Mouse (Mus musculus): ENCODE results near the gene Gjd3. TPM values are rescaled to one million over a fixed set of nuclear protein-coding genes. Genes with fewer than 3 reads are reported as not detected.

Gjd3 gene
- polyA plus RNA-seq, 1 experiment, result 0.34 TPM

GRCm38 (mm10) chr11:98951026-98951906 is 31.6 kb downstream of the Gjd3 start:
- Histone ChIP-seq H3K4me3 (ENCODE audit: insufficient read depth, low read depth, low read length) (no peak overlapping the region), H3K36me3 (ENCODE audit: control insufficient read depth, insufficient read depth, low read length) (no peaks in the 10 kb centered on the region), H3K27ac (ENCODE audit: insufficient read depth, low read depth, low read length) (peak overlapping the region; percentile 74), H3K4me1 (ENCODE audit: control insufficient read depth, insufficient read depth, low read length) (peaks cover 52% of the 10 kb centered on the region), H3K27me3 (replicated peaks; ENCODE audit: control insufficient read depth, insufficient read depth, low read length) (no peaks in the 10 kb centered on the region)
- peak; percentile 98 for DNase-seq
- 13% methylated on average over 16 of the region's 16 CpGs for WGBS
- TF ChIP-seq POLR2A (IDR thresholded peaks at IDR 0.05; ENCODE audit: low read depth, low read length) (peak; percentile 10), CTCF (conservative IDR thresholded peaks at IDR 0.05; ENCODE audit: insufficient read depth, insufficient read length, low read depth, low read length) (no peak)

GRCm38 (mm10) chr11:98950484-98950883 is 32.3 kb downstream of the Gjd3 start:
- Histone ChIP-seq H3K4me1 (ENCODE audit: control insufficient read depth, insufficient read depth, low read length) (peaks cover 59% of the 10 kb centered on the region), H3K27ac (ENCODE audit: insufficient read depth, low read depth, low read length) (no peak overlapping the region), H3K4me3 (ENCODE audit: insufficient read depth, low read depth, low read length) (no peak overlapping the region), H3K36me3 (ENCODE audit: control insufficient read depth, insufficient read depth, low read length) (no peaks in the 10 kb centered on the region), H3K27me3 (replicated peaks; ENCODE audit: control insufficient read depth, insufficient read depth, low read length) (no peaks in the 10 kb centered on the region)
- TF ChIP-seq CTCF (conservative IDR thresholded peaks at IDR 0.05; ENCODE audit: insufficient read depth, insufficient read length, low read depth, low read length), result no peak
- 67% methylated on average over 9 of the region's 9 CpGs for WGBS
- DNase-seq, result no peak

- Histone ChIP-seq H3K4me1 (ENCODE audit: control insufficient read depth, insufficient read depth, low read length) (peaks cover 59% of the 10 kb centered on the region), H3K4me3 (ENCODE audit: insufficient read depth, low read depth, low read length) (no peak overlapping the region), H3K27me3 (replicated peaks; ENCODE audit: control insufficient read depth, insufficient read depth, low read length) (no peaks in the 10 kb centered on the region), H3K27ac (ENCODE audit: insufficient read depth, low read depth, low read length) (0 out of 2 replicates have a peak overlapping the region, but pooled peaks have one; percentile 21), H3K36me3 (ENCODE audit: control insufficient read depth, insufficient read depth, low read length) (no peaks in the 10 kb centered on the region)
- WGBS, result 31% methylated on average over 7 of the region's 7 CpGs
- TF ChIP-seq POLR2A (IDR thresholded peaks at IDR 0.05; ENCODE audit: low read depth, low read length), result no peak
- TF ChIP-seq CTCF (conservative IDR thresholded peaks at IDR 0.05; ENCODE audit: insufficient read depth, insufficient read length, low read depth, low read length), result no peak
- peak; percentile 87 for DNase-seq
Observed at GRCm38 (mm10) chr11:98949958-98950460, 32.8 kb downstream of the Gjd3 start.

GRCm38 (mm10) chr11:98949242-98949957 is 33.4 kb downstream of the Gjd3 start:
- Histone ChIP-seq H3K27ac (ENCODE audit: insufficient read depth, low read depth, low read length) (0 out of 2 replicates have a peak overlapping the region, but pooled peaks have one; percentile 21), H3K27me3 (replicated peaks; ENCODE audit: control insufficient read depth, insufficient read depth, low read length) (no peaks in the 10 kb centered on the region), H3K4me1 (ENCODE audit: control insufficient read depth, insufficient read depth, low read length) (peaks cover 59% of the 10 kb centered on the region), H3K36me3 (ENCODE audit: control insufficient read depth, insufficient read depth, low read length) (no peaks in the 10 kb centered on the region), H3K4me3 (ENCODE audit: insufficient read depth, low read depth, low read length) (no peak overlapping the region)
- 51% methylated on average over 12 of the region's 12 CpGs for WGBS
- TF ChIP-seq POLR2A (IDR thresholded peaks at IDR 0.05; ENCODE audit: low read depth, low read length), result no peak
- TF ChIP-seq CTCF (conservative IDR thresholded peaks at IDR 0.05; ENCODE audit: insufficient read depth, insufficient read length, low read depth, low read length), result no peak
- no peak for DNase-seq

GRCm38 (mm10) chr11:98947969-98948569 is 34.7 kb downstream of the Gjd3 start:
- Histone ChIP-seq H3K36me3 (ENCODE audit: control insufficient read depth, insufficient read depth, low read length) (no peaks in the 10 kb centered on the region), H3K27ac (ENCODE audit: insufficient read depth, low read depth, low read length) (no peak overlapping the region), H3K4me1 (ENCODE audit: control insufficient read depth, insufficient read depth, low read length) (peaks cover 62% of the 10 kb centered on the region), H3K27me3 (replicated peaks; ENCODE audit: control insufficient read depth, insufficient read depth, low read length) (no peaks in the 10 kb centered on the region), H3K4me3 (ENCODE audit: insufficient read depth, low read depth, low read length) (no peak overlapping the region)
- 68% methylated on average over 18 of the region's 18 CpGs for WGBS
- TF ChIP-seq CTCF (conservative IDR thresholded peaks at IDR 0.05; ENCODE audit: insufficient read depth, insufficient read length, low read depth, low read length) (no peak), POLR2A (IDR thresholded peaks at IDR 0.05; ENCODE audit: low read depth, low read length) (no peak)
- DNase-seq, result no peak

GRCm38 (mm10) chr11:98945605-98945977 is 37.2 kb downstream of the Gjd3 start:
- WGBS, result 24% methylated on average over 3 of the region's 3 CpGs
- Histone ChIP-seq H3K27ac (ENCODE audit: insufficient read depth, low read depth, low read length) (peak overlapping the region; percentile 43), H3K4me1 (ENCODE audit: control insufficient read depth, insufficient read depth, low read length) (peaks cover 61% of the 10 kb centered on the region), H3K4me3 (ENCODE audit: insufficient read depth, low read depth, low read length) (no peak overlapping the region), H3K27me3 (replicated peaks; ENCODE audit: control insufficient read depth, insufficient read depth, low read length) (no peaks in the 10 kb centered on the region), H3K36me3 (ENCODE audit: control insufficient read depth, insufficient read depth, low read length) (no peaks in the 10 kb centered on the region)
- DNase-seq, result peak; percentile 97
- no peak for TF ChIP-seq POLR2A (IDR thresholded peaks at IDR 0.05; ENCODE audit: low read depth, low read length)
- TF ChIP-seq CTCF (conservative IDR thresholded peaks at IDR 0.05; ENCODE audit: insufficient read depth, insufficient read length, low read depth, low read length), result no peak
